Mouse (Mus musculus): ENCODE measurements around the gene Sdc1.

Gene Sdc1

GRCm38 (mm10) chr12:8781681-8782378, 10.7 kb downstream of the Sdc1 start:
- in situ Hi-C loops (cut with MboI, MseI), result no loop called here

- in situ Hi-C loops (cut with MboI, MseI), result no loop called here
Observed at GRCm38 (mm10) chr12:8782565-8782964, 11.4 kb downstream of the Sdc1 start.

- in situ Hi-C loops (cut with MboI, MseI), result no loop called here
Observed at GRCm38 (mm10) chr12:8784189-8784588, 13.1 kb downstream of the Sdc1 start.

DNA sequence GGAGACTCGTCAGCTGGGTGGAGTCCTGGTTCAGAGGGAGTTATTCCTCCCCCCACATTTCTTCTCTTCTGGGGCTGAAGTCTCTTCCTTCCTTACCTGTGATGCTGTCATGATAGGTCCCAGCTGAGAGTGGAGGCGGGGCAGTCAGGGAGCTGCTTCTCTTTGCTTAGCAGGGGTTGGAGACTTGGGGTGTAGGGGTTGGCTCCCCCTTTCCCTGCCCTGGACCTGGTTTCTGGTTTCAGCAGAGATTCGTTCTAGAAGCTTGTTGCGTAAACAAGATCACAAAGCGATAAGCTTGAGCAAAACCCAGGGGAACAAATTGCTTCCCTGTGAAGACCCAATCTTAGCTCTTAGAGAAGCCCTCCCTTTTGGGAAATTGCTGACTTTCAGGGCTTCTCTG, 15.4 kb downstream of the Sdc1 start:
- in situ Hi-C loops (cut with MboI, MseI), result no loop called here

- in situ Hi-C loops (cut with MboI, MseI), result no loop called here
Observed at GRCm38 (mm10) chr12:8786984-8787730, 16.0 kb downstream of the Sdc1 start.

- in situ Hi-C loops (cut with MboI, MseI), result no loop called here
Observed at GRCm38 (mm10) chr12:8788469-8788868, 17.3 kb downstream of the Sdc1 start.

- in situ Hi-C loops (cut with MboI, MseI), result no loop called here
Observed at GRCm38 (mm10) chr12:8790615-8791014, 19.5 kb downstream of the Sdc1 start.

DNA sequence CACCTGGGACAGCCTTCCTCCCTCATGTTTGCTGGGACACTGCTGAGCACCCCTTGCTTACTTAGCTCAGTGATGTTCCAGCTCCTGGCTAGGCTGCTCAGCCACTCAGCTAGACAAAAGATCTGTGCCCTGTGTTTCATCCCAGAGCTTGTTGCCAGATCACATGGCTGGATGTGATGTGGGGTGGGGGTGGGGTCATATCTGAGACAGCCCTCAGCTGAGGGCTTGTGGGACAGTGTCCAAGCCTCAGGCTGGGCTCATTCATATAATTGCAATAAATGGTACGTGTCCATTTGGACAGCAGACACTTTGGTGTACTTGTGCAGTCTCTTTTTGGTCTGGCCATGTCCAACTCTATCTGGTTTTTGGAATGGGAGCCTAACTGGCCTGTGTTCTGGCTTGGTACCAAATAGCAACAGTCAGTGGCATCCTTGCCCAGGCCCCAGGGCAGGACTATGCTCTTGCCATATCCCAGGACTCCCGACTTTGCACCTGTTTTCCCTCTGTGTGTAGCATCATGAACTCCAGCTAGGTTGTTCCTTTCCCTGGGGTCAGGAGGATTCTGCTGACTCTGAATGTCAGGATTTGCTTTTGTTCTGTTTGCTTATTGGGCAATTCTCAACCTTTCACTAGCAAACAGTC, 22.4 kb downstream of the Sdc1 start:
- in situ Hi-C loops (cut with MboI, MseI), result no loop called here

DNA sequence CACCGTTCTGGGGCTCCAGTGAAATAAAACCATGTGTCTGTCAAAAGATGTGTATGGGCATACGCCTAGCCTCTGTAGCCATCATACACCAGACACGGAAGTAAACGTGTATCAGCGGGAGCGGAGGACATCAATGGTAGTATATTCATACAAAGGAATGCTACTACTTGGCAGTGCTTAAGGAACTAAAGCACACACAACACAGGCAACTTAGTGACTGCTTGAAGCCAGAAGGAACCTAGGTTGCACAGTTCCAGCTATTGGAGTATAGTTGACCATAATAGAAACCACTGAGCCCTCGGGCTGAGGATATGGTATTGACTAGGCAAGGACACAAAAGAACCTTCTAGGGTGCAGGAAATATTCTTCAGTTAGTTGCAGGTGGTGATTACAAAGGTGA, 26.8 kb downstream of the Sdc1 start:
- in situ Hi-C loops (cut with MboI, MseI), result no loop called here

- in situ Hi-C loops (cut with MboI, MseI), result no loop called here
Observed at GRCm38 (mm10) chr12:8798486-8799020, 27.4 kb downstream of the Sdc1 start.

GRCm38 (mm10) chr12:8803421-8804076, 32.4 kb downstream of the Sdc1 start:
- in situ Hi-C loops (cut with MboI, MseI), result no loop called here

DNA sequence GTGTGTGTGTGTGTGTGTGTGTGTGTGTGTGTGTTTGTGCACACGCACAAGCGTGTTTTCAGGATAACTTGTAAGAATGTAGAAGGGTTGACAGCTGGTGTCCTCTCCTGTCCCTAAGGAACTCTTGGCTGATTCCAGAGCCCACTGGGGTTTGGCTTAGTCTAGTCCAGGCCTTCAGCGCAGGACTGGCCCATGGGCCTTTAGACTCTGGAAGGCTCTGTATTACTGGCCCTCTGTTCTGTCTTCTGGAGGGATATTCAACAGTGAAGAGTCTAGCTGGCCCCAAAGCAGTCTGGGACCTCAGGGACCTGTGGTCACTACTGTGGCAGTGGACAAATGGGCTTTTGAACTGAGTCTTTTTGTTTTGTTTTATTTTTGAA, 32.9 kb downstream of the Sdc1 start:
- in situ Hi-C loops (cut with MboI, MseI), result no loop called here

- in situ Hi-C loops (cut with MboI, MseI), result no loop called here
Observed at GRCm38 (mm10) chr12:8804934-8805722, 34.0 kb downstream of the Sdc1 start.

GRCm38 (mm10) chr12:8809086-8809485, 38.0 kb downstream of the Sdc1 start:
- in situ Hi-C loops (cut with MboI, MseI), result no loop called here

DNA sequence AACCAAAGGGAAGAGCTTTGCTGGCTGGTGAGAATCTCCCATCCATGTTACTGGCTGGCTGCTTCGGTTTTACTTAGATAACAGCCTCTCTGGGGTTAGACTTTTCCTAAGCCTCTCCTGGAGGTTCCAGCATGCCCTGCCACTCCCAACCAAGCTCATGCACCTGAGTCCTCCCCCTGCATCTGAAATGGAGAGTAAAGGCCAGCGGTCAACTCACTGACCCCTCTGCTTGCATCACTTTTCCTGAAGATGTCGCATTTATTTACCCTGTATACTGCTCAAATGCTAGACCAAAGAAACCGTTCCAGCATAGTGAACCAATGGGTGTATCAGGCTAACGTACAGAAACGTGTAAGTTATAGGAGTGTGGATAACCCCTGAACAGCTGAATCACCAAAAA, 38.5 kb downstream of the Sdc1 start:
- in situ Hi-C loops (cut with MboI, MseI), result no loop called here

DNA sequence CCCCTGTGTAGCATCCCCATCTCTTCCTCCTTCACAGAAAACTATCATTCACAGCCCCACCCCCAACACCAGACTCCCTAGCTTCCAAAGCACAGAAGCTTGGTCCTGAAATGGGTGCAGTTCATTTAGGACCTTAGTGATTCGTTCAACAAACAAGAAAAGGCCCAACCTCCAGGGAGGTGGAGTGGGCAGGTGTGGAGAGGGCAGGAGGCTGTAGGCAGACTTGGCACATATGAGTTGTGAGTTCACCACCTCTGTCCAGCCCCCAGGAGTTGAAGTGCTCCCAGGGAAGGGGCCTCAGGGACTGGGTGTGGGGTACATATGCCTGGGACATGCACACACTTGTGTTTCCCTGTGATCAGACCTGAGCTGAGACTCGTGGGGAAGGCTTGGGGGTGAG, 39.8 kb downstream of the Sdc1 start:
- in situ Hi-C loops (cut with MboI, MseI), result no loop called here

DNA sequence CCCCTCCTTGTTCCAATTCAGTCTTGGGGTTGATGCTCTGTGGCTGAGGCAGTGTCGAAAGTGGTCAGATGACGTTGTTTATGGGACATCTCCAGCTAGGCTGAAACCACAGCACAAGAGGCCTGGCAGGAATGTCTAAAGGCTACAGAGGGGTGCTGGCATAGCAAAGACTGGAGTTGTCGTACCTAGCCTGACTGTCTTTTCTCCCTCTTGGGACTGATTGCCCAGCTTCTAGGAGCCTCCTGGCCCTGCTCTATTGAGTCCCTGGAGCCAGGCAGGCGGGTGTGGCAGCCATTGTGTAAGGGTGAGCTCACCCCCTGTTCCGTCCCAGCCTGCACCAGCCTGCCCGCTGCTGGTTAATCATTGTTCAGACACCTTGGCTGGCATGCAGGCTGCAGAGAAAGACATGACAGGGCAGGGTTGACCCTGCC, 40.3 kb downstream of the Sdc1 start:
- in situ Hi-C loops (cut with MboI, MseI), result no loop called here

DNA sequence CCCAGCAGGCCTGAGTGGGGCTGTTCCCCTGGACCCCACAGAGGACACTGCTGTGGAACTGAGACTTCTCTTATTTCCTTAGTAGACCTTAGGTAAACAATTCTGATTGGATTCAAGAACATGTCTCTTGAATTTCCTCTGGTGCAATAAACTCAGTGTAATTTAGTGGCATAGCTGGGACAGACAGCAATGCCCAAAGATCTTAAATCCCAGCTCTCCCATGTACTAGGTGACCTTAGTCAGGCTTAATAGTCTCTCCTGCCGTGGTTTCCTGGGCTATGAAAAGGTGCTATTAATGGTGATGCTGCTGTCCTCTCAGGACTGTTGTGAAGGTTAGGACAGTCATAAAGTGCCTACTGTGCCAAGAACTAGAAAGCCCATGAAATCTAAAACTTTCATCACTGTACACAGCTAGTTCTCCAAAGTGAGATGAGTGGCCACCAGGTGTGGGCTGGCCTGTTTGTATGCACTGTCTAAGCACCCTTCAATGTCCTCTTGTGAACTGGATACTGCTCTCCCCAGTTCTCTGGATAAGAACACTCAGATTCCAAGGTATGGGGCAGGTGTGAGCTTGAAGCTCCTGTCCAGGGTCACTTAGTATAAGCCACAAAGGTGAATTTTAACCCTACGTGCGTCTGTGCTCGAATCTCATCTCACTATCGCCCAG, 40.9 kb downstream of the Sdc1 start:
- in situ Hi-C loops (cut with MboI, MseI), result no loop called here

DNA sequence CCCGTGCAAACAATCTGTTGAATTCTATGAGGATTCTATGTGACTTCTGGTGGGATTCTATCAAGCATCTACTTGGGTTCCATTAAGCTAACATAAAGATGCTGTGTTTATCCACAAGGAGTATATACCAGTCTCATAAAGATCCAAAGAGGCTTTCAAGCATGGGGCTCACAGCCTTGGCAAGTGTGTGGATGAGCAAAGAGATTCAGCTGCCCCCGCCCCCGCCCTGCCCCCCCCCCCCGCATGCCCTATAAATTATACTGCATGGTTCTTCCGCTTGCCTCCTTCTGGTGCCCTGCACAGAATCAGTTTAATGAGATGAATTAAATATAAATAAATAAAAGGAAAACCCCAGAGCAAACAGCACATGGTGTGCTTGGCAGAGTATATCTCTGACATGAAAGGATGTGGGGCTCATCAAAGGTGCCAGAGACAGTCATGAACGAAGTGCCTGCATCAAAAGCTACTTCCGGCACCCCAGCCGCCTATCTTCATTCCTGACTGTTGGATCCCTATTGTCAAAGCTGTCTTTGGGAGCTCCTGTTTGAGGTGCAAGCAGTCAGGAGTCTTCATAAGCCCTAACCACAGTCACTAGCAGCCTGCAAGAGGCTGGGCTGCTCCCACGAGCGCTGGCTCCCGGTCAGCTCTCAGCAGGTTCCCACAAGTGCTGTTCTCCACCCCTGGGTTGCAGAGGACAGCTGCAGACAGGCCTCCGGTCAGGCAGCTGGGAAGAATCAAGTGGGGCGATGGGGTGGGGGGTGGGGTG, 46.5 kb downstream of the Sdc1 start:
- in situ Hi-C loops (cut with MboI, MseI), result no loop called here

DNA sequence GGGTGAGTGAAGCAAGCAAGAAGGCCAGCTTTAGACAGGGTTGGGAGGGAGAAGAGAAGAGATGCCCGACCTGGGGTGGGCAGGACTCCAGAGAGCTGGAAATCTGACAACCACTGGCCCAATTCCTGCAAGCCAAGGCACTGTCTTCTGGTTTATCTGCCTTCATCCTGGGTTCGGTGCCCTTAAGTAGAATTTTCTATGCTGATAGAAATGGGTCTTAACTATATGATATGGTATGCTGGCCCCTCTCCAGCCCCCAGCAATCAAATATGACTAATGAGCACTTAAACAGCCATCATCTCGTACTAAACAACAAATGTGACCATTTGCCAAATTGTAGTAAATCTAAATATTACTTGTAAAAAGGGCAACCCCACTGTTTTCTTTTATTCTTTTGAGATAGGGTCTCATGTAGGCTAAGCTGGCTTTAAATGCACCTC, 47.1 kb downstream of the Sdc1 start:
- in situ Hi-C loops (cut with MboI, MseI), result no loop called here

All from T-helper 1 cell (primary cell).